9 mouse cellular contexts compared by ENCODE assay signal in genomic region chr16:44484079-44484478, GRCm38 (mm10).
DNase-seq lines count a peak whose midpoint lies in the region; ATAC-seq and TF ChIP-seq lines count a peak whose summit lies in the region.
"Had no signal": no experiment of that assay in that cellular context is flagged by ENCODE, and none has a peak within 500 bp of the region (broad histone marks: within the 10 kb centered on the region; RNA-seq: fewer than 3 reads in every experiment).

No protein-coding gene starts in this region.

- H3K4me3 ChIP-seq in neural tube, embryonic 15.5 days (replicated peaks), result no peak overlapping the region
- H3K4me3 ChIP-seq in cerebellum, adult 2 months (replicated peaks; ENCODE audit: insufficient read depth, low read depth, low read length), result no peak overlapping the region
- no peak overlapping the region for H3K4me3 ChIP-seq in kidney, postnatal 0 days (replicated peaks; ENCODE audit: low read depth, low read length)
- no peak overlapping the region for H3K4me3 ChIP-seq in limb, embryonic 15.5 days
- H3K4me3 ChIP-seq: heart, embryonic 13.5 days had no signal

- no peak for TF ChIP-seq POLR2A in cerebellum, adult 2 months (IDR thresholded peaks at IDR 0.05; ENCODE audit: borderline replicate concordance, insufficient read depth, low read length)

- H3K4me2 ChIP-seq in neural tube, embryonic 15.5 days, result no peak overlapping the region
- H3K4me2 ChIP-seq in kidney, postnatal 0 days (ENCODE audit: low read length), result no peak overlapping the region
- no peak overlapping the region for H3K4me2 ChIP-seq in limb, embryonic 15.5 days
- H3K4me2 ChIP-seq: heart, embryonic 13.5 days had no signal

- ATAC-seq in neural tube, embryonic 15.5 days (ENCODE audit: low FRiP score), result no peak
- peak; percentile 46 for ATAC-seq in frontal cortex, adult (ENCODE audit: low TSS enrichment)
- ATAC-seq in kidney, postnatal 0 days (replicated peaks; ENCODE audit: low FRiP score, low read depth), result 0 out of 2 replicates have a peak, but pooled peaks have one; percentile 41
- no peak for ATAC-seq in limb, embryonic 15.5 days (ENCODE audit: insufficient number of reproducible peaks, low FRiP score, low TSS enrichment, low read depth)

- no peak overlapping the region for H3K27ac ChIP-seq in neural tube, embryonic 15.5 days (replicated peaks)
- H3K27ac ChIP-seq in cerebellum, adult 2 months (ENCODE audit: insufficient read depth, low read length), result no peak overlapping the region
- no peak overlapping the region for H3K27ac ChIP-seq in kidney, postnatal 0 days
- peak overlapping the region; percentile 76 for H3K27ac ChIP-seq in limb, embryonic 15.5 days
- H3K27ac ChIP-seq: heart, embryonic 13.5 days had no signal

- no peak overlapping the region for H3K9ac ChIP-seq in neural tube, embryonic 15.5 days (replicated peaks)
- no peak overlapping the region for H3K9ac ChIP-seq in kidney, postnatal 0 days (ENCODE audit: low read depth, low read length)
- H3K9ac ChIP-seq in limb, embryonic 15.5 days, result no peak overlapping the region
- H3K9ac ChIP-seq: heart, embryonic 13.5 days had no signal

- H3K27me3 ChIP-seq in neural tube, embryonic 15.5 days (replicated peaks), result no peaks in the 10 kb centered on the region
- H3K27me3 ChIP-seq in cerebellum, adult 2 months (ENCODE audit: control insufficient read depth, insufficient read depth, low read length), result no peaks in the 10 kb centered on the region
- no peaks in the 10 kb centered on the region for H3K27me3 ChIP-seq in kidney, postnatal 0 days (ENCODE audit: insufficient read depth, low read length)
- H3K27me3 ChIP-seq in limb, embryonic 15.5 days, result no peaks in the 10 kb centered on the region

- H3K36me3 ChIP-seq in neural tube, embryonic 15.5 days, result peaks cover 2% of the 10 kb centered on the region; the same call in 1 of the 2 replicates
- peaks cover 16% of the 10 kb centered on the region for H3K36me3 ChIP-seq in kidney, postnatal 0 days (ENCODE audit: insufficient read depth, low read length)
- H3K36me3 ChIP-seq in limb, embryonic 15.5 days, result peaks cover 57% of the 10 kb centered on the region

- H3K9me3 ChIP-seq in neural tube, embryonic 15.5 days (replicated peaks), result no peaks in the 10 kb centered on the region
- H3K9me3 ChIP-seq in kidney, postnatal 0 days (replicated peaks; ENCODE audit: low read length), result no peaks in the 10 kb centered on the region
- H3K9me3 ChIP-seq in limb, embryonic 15.5 days, result no peaks in the 10 kb centered on the region
- H3K9me3 ChIP-seq: heart, embryonic 13.5 days had no signal

- peak; percentile 93 for TF ChIP-seq CTCF in cerebellum, adult 2 months (IDR thresholded peaks at IDR 0.05; ENCODE audit: borderline replicate concordance, insufficient read depth, low read depth, low read length)
- TF ChIP-seq CTCF in kidney, postnatal 0 days (IDR thresholded peaks at IDR 0.05; ENCODE audit: low read depth), result peak; percentile 98

- DNase-seq in neural tube, embryonic 10.5 days (ENCODE audit: extremely low spot score, low spot score), result peak; percentile 84
- peak; percentile 78 to 91 for DNase-seq in cerebellum, adult 2 months
- DNase-seq in kidney, postnatal 0 days (ENCODE audit: low spot score), result peak; percentile 94
- DNase-seq in ovary, adult 18-20 months (ENCODE audit: low spot score), result peak; percentile 58
- DNase-seq in thymus, postnatal 36 days, result peak; percentile 37 to 59

- 7% methylated on average over 7 of the region's 7 CpGs for WGBS in neural tube, embryonic 15.5 days
- 10% methylated on average over 7 of the region's 7 CpGs for WGBS in cerebellum, adult 2 months
- WGBS in kidney, postnatal 0 days, result 5% methylated on average over 7 of the region's 7 CpGs
- WGBS in limb, embryonic 15.5 days, result 8% methylated on average over 7 of the region's 7 CpGs

- H3K4me1 ChIP-seq in neural tube, embryonic 15.5 days, result peaks cover 6% of the 10 kb centered on the region; the same call in 1 of the 2 replicates
- peaks cover 5% of the 10 kb centered on the region for H3K4me1 ChIP-seq in cerebellum, adult 2 months (ENCODE audit: control insufficient read depth, insufficient read depth, low read length)
- H3K4me1 ChIP-seq in kidney, postnatal 0 days (replicated peaks; ENCODE audit: insufficient read depth, low read length), result no peaks in the 10 kb centered on the region
- peaks cover 36% of the 10 kb centered on the region for H3K4me1 ChIP-seq in limb, embryonic 15.5 days
- H3K4me1 ChIP-seq: heart, embryonic 13.5 days had no signal

Comparison
In these comparisons a context has a peak if more than half of its experiments do, and no peak if none do; other contexts are left out.
1. ATAC-seq: peak in frontal cortex, adult (single experiment) and kidney, postnatal 0 days (single experiment); none in neural tube, embryonic 15.5 days (single experiment) and limb, embryonic 15.5 days (single experiment).
2. Peak in every context shown above with its lines, with median percentiles within 50 percentile points of each other: DNase-seq.